Mouse (Mus musculus): Measurements from ENCODE around the gene Atp6v0a4.

- TF ChIP-seq CTCF (IDR thresholded peaks at IDR 0.05; ENCODE audit: control insufficient read depth, insufficient read depth, low read length) = no peak
- no peak for TF ChIP-seq POLR2A (IDR thresholded peaks at IDR 0.05; ENCODE audit: borderline replicate concordance, control insufficient read depth, low read depth, low read length)
Observed at GRCm38 (mm10) chr6:38080364-38080763, 44.0 kb downstream of the Atp6v0a4 start.
